Mouse (Mus musculus) stomach, postnatal 0 days (tissue): ENCODE measurements around the gene Psmd8.

Source experiments
- CTCF ChIP-seq: IDR thresholded peaks from 2 replicates; pipeline ENCODE4 v1.5.1; 2016; ENCODE audit warnings: antibody characterized with exemption, low read depth, mild to moderate bottlenecking, moderate library complexity
- EP300 ChIP-seq: optimal IDR thresholded peaks from 2 replicates; pipeline ENCODE3; 2016; ENCODE audit warnings: antibody characterized with exemption

- no peak for TF ChIP-seq CTCF
- TF ChIP-seq EP300, result no peak
These were observed 22.2 kb downstream of the Psmd8 start for GRCm38 (mm10) chr7:29158264-29158663.
